Mouse (Mus musculus): ENCODE measurements around the gene Myo5c.

Myo5c gene

DNA sequence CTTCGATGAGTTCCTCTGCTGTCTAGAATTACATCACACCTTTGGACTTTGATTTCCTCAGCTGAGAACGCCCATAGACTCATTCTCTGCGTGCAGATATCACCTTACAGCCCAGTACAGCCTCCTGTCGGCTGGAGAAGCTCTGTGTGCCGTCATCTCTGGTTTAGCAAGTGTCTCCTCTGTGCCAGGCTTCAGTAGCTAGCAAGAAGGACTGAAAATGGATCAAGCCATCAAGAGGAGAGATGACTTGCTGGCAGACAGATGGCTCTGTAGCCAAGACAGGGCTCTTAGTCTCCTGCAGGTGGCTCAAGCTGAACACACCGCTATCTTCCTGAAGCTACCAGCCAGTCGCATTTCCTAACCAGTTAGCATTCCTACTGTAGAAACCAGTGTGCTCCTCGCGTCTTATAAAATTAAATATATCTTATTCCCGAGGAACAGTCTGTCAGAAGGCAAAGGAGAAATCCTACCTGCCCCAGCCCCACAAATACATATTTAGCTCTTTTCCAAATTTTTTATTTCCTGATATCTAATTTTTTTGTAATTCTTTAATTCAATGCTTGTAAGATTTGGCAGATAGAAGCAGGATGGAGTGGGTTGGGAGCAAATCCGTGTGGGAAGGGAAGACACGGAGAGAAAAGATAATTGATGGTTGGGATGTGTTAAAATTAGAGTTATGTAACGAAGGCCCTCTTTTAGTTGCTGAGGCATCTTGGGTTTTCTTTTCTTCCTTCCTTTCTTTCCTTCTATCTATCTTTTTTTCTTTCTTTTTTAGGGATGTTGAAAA lies 90.5 kb downstream of the Myo5c start:
- no peak for DNase-seq (ENCODE audit: low read depth, low spot score)

DNA sequence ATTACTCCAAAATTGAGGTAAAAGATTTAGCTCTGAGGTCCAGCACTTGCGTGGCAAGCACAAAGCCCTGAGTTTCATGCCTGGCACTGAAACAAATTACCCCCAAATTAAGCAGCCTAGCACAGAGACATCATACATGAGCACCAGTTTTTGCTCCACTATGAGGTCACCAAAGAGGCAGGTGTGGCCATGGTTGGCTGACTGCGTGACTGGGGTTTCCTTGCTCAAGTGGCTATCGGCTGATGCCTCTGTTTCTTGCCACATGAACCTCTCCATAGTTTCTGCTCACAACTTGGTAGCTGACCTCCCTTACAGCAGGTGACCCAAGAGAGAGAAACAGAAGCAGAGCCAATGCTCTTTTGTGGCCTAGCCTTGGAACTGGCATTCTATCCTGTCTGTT lies 96.2 kb downstream of the Myo5c start:
- no peak for DNase-seq (ENCODE audit: low read depth, low spot score)

DNA sequence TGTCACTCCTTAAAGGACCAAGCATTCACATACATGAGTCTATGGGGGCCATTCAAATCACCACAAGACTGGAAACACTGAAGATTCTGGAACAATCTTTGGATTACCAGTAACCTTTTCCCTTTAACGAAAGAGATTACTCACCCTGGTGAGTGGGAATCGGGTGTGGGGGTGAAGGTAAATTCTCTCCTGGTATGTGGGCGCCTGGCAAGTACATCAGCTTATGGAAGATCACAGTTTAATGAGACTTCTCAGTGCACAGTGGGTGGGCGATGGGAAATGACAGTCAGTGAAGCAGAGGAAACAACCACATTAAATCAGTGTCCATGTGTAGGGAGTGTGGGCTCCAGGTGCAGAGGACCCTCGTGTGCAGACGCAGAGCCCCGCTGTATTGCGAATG lies 99.0 kb downstream of the Myo5c start:
- DNase-seq (ENCODE audit: low read depth, low spot score): no peak

DNA sequence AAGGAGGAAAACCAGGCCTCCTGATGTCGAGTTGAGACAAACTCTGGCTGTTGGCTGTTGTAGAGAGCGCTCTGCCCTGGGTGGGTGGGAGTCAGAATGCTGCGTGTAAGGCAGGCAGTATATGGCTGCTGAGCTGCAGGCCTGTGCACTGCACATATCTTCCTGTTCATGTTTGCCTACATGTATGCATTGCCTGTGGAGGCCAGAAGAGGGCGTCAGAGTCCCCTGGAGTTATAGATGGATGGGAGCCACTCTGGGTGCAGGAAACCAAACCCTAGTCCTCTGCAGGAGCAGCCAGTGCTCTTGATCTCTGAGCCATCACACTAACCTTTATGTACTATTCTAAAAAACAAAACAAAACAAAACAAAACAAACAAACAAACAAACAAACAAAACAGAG lies 102.6 kb downstream of the Myo5c start:
- DNase-seq (ENCODE audit: low read depth, low spot score): no peak

DNA sequence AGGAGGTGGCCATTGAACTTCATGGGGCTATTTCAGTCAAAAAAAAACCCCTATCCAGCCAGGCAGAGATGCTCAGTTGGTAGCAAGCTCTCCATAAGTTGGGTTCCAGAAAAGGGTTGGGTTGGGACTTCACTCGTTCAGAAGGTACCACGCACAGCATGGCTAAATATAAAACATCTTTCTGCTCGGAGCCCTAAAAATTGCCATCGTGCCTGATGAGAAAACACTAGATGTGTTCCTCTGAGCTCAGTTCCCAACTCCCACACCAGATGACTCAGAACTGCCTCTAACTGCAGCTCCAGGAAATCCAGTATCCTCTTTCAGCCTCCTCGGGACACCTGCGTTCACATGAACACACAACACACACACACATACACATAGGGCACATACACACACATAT lies 106.2 kb downstream of the Myo5c start:
- DNase-seq (ENCODE audit: low read depth, low spot score): no peak

DNA sequence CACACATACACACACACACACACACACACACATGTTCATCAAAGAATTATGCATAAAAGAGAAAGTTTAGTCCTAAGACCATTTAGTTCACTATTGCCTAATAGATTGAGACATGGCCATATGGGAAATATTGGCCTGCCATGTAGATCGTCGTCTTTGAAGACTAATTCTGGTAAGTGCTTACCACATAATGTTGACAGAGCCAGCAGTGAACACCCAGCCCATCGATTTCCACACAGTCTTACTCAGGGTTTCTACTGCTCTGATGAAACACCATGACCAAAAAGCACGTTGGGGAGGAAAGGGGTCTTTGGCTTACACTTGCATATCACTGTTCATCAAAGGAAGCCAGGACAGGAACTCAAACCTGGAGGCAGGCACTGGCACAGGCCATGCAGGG lies 110.6 kb downstream of the Myo5c start:
- DNase-seq (ENCODE audit: low read depth, low spot score): no peak

DNA sequence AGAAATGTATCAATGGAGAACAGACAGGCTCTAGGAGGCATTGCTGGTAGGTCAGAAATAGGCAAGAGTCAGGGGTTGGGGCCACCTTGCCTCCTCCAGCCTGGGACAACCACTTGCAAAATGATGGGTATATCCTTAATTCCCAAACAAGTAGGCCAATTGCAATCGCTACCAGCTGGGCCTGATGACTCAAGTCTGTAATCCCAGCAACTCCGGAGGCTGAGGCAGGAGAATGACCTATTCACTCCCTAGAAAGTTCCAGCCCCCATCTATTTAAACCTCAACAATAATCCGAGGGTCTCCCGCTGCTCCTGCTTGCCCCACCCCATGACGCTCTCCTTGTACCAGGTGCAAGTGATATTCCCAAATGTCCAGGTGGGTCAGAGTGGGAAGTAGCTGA lies 115.6 kb downstream of the Myo5c start, which contains the start of gene Bcl2l10:
Bcl2l10 (plus strand) TSS at position 301 of the 400 bp plus-strand sequence.
- no peak for DNase-seq (ENCODE audit: low read depth, low spot score)

DNA sequence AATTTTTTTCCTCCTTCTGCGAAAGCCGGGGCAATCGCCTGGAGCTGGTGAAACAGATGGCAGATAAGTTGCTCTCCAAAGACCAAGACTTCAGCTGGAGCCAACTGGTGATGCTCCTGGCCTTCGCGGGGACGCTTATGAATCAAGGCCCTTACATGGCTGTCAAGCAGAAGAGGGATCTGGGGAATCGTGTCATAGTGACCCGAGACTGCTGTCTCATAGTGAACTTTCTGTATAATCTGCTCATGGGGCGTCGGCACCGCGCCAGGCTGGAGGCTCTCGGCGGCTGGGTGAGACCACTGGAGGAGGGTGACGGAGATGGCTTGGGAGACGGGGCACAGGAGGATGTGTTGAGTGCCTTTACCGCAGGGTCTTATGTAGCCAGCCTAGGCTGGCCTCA lies 116.2 kb downstream of the Myo5c start:
- DNase-seq (ENCODE audit: low read depth, low spot score): no peak

DNA sequence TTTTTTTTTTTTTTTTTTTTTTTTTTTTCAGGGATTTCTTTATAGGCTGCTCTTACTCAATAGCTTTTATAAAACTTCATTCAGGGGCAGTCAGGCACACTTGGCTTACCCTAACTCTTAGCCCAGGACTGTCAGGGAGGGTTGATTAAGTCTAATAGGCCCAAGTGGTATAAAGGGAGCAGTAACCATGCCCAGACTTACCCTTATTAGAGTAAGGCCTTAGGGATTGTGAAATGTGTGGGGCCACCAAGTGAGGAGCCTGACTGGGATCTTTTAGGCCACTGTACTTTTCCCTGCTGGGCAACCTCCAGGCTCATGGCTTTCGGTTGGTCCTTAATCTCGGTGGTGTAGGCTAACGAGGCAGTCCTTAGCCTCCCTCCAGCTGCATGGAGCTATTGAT lies 116.8 kb downstream of the Myo5c start:
- no peak for DNase-seq (ENCODE audit: low read depth, low spot score)

DNA sequence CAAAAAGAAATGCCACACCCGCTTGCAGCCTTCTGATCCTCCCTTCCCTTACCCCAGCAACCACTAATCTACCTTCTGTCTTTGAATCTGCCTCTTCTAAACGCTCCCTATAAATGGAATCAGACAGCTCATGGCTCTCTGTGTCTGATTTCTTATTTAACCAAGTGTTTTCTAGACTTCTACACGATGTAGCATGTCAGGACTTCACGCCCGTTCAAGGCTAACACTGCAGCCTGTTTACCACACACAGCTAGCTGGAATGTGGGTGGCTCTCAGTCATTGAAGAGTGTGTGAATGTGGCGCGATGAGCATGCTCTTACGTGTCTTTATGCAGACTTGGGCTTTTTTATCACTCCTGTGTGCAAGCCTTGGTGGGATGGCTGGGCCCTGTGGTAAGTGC lies 121.3 kb downstream of the Myo5c start:
- no peak for DNase-seq (ENCODE audit: low read depth, low spot score)
